Mouse (Mus musculus) cerebellum, postnatal 10 days (tissue): ENCODE results near the gene Clic4.
A peak's percentile ranks its signal among the peaks of the same experiment; 100 is the strongest.

Source experiments
- DNase-seq, 2 experiments: peaks; one replicate each; pipeline ENCODE4 v3.0.0; 2021; ENCODE audit warnings: mixed read lengths in 2 of 2

Clic4 gene

DNA sequence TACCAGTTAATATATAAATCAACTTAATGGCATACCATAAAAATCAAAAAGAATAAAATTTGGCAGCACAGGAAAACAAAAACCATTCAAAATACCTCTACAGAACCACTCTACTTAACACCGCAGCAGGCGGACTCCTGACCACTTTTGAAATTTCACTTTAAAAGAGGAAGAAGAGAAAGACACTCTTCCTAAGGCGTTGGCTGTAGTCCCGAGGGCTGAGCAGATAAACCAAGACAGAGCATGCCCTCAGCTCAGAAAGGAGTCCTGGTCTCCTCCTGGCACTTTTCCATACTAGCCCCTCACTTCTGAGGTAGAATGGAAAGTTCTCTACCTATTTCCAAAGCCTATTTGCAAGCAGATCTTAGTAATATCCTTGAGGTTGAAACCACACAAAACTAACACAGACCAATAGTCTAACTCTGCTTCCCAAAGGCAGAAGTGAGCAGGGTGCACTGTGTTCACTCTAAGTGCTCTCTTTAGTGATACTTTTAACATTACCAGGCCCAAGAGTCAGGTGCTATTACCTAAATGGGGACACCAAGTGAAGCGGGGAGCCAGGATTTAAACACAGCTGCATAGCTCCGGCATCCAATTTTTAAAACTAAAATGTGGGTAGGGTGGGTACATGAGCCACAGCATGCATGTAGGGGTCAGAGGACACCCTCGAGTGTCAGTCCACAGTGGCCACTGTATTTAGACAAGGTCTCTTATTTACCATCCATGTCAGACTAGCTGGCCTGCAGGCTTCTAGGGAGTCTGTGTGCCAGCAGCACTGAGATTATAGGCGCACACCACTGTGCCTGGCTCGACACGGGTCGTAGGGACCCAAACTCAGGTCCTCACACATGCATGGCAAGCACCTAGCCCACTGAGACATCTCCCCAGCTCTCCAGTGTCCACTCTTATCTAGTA is 15.8 kb downstream of the Clic4 start:
- DNase-seq, result no peak

- no peak for DNase-seq
Observed at GRCm38 (mm10) chr4:135254770-135255169, 17.8 kb downstream of the Clic4 start.

- DNase-seq, result no peak
Observed at GRCm38 (mm10) chr4:135254321-135254720, 18.3 kb downstream of the Clic4 start.

GRCm38 (mm10) chr4:135253239-135254039 is 19.2 kb downstream of the Clic4 start:
- DNase-seq, result no peak

DNA sequence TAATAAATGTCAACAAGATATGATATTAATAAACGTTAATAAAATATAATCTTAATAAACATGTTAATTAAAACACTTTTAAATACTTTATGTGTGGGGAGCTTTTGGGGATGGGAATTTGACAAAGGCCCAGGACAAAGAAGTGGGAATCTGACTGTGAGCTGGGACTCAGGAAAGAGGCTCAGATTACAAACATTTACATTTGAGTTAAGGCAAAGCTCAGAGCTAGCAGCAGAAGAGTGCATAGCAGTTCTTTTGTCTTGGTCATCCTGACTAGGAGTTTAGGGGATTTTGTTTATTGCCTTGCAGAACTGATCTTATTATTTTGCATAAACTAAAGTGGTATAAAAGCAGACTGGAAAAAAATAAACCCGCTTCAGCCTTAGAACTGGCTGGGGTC is 20.8 kb downstream of the Clic4 start:
- no peak for DNase-seq

DNA sequence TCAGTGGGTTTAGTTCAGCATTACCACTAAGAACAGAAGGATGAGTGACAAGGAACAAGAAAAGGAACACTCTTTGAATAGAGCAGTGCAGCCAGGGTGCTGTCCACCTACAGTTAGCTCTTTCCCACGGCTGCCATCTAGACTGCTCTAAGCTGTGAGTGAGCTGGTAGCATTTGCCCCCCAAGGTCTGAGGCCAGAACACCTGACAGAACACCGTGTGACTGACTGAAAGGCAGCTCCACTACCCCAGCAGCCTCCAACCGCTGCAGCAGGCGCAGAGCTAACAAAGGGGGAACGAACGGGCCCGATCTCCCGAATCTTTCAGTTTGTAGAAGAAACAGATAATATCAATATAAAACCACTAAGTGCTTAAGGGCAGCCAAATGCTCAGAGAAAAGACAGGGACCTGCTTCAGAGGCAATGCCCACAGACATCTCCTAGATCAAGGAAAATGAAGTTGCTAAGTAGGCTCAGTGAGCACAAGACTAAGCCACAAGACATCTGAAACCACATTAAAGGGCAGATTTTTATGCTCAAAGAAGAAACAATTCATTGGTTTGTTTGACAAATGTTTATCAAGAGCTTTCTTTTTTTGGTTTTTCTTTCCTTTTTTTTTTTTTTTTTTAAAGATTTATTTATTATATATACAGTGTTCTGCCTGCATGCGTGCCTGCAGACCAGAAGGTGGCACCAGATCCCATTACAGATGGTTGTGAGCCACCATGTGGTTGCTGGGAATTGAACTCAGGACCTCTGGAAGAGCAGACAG is 24.2 kb downstream of the Clic4 start:
- DNase-seq, result no peak

GRCm38 (mm10) chr4:135246866-135247756 is 25.5 kb downstream of the Clic4 start:
- no peak for DNase-seq

GRCm38 (mm10) chr4:135246444-135246843 is 26.2 kb downstream of the Clic4 start:
- DNase-seq, result no peak

- DNase-seq, result no peak
Observed at GRCm38 (mm10) chr4:135245841-135246240, 26.8 kb downstream of the Clic4 start.

DNA sequence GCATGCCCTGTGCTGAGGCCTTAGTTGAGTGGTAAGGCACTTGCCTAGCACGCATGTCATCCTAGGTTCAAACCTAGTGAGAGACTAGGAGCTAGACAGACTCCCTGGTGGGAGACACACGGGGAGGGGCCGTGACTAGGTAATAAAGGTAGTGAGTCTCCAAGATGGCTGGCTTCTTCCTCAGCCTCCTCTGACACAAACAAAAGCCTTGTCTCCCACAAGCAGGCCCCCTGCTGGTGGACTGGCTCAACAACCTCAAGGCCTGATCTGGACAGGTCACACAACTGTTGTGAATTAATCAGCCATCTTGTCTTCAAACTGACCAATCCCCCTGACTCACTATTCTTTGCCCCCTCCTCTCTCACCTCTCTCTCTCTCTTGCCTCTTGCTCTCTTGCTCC is 28.3 kb downstream of the Clic4 start:
- DNase-seq, result peak; percentile 43 to 49

GRCm38 (mm10) chr4:135242913-135243541 is 29.6 kb downstream of the Clic4 start:
- no peak for DNase-seq

- no peak for DNase-seq
Observed at GRCm38 (mm10) chr4:135242383-135242782, 30.2 kb downstream of the Clic4 start.

- DNase-seq, result no peak
Observed at GRCm38 (mm10) chr4:135241669-135242068, 30.9 kb downstream of the Clic4 start.

DNA sequence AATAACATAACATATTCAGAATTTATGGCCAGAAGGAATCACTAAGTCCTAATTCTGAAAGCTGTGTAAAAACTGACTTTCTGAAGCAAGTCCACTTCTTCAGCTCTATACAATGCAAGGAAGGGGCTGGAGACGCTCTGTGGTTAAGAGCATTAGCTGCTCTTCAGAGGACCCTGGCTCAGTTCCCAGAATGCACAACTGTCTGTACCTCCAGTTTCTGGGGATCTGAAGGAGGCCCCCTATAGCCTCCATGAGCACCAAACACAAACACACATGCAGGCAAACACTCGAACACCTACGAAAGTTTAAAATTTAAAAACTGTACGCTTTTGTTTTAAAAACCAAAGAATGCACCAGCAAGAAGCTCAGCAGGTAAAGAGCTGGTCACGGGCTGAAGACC is 31.5 kb downstream of the Clic4 start:
- peak; percentile 30 to 43 for DNase-seq

DNA sequence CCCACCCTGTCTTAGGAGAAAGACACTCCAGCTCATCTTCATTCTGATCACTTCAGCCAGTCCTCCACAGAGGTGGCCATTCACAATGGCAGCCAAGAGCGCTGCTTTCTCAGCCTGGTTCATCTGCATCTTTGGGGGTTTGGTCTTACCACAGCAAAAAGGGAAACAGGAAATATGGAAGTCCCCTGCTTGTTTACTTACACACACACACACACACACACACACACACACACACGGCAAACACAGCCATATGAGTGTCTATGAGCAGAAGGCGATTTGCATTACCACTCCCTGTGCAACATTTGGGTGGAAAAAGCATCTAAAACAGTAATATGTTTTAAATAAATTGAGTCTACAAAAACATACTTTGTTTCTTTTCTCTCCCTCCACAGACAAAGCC is 32.3 kb downstream of the Clic4 start:
- DNase-seq, result peak in 1 of 2 experiments; percentile 15

DNA sequence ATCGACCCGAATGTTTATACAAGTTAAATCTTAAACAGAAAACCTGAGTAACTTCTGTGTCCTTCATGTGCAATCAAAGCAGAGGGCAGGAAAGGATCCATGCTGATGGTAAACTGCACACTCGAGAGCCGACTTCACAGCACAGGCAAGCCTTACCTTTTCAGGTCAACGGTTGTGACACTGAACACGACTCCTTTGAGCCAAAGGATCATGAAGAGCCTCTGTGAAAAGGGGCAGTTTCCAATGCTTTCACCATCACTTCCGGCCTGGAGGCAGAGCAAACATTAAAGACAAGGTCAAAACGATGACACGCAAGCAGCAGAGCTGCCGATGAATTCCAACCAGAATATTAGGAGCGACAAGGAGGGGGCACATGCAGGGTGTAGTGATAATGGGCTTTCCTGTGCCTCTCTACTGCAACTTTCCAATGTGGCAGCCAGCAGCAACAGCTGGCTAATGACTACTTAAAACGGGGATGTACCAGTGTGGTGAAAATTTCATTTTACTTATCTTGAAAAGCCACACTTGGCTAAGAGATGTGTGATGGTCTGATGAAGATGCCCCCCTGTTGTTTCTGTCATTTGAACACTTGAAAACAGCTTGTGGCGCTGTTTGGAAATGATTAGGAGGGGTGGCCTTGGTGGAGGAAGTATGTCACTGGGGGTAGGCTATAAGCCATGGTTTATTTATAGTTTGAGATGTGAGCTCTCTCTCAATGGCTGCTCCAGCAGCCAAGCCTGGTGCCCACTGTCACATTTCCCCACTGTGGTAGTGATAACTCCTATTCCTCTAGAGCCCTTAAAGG is 33.7 kb downstream of the Clic4 start:
- DNase-seq, result no peak

DNA sequence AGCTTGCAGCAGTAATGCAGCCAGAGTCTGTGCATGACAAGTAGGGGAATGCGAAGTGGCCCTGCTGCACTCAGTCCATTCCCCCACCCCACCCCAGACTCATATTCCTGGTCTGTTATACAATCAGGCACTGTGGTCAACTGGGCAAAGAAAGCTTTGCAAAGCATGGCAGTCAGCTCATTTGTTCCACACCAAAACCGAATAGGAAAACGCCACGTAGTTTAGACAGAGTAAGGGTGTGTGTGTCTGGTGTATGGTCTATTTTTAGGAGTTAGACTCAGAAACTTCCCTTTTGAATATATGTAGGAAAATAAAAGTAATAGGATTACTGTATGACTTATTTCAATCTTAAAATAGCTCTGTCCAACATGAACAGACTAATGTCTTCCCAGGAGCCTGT is 36.0 kb downstream of the Clic4 start:
- no peak for DNase-seq

DNA sequence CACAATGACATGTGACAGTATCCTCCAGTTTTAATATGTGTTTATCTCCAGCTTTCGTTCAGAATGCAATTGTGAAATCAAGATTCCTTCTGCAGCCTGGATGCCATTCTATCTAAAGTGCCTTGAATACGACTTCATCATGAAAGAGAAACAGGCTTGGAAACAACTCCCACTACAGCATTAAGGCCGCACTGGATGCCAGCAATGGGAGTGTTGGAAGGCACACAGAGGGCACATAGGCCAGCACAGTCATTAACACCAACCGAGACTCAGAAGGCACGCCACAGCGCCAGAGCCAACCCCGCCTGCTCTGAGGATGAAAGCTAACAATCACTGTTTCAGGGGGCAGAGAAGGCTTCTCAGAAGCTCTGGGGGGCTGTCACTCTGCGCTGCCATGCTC is 37.1 kb downstream of the Clic4 start:
- DNase-seq, result peak in 1 of 2 experiments; percentile 12

DNA sequence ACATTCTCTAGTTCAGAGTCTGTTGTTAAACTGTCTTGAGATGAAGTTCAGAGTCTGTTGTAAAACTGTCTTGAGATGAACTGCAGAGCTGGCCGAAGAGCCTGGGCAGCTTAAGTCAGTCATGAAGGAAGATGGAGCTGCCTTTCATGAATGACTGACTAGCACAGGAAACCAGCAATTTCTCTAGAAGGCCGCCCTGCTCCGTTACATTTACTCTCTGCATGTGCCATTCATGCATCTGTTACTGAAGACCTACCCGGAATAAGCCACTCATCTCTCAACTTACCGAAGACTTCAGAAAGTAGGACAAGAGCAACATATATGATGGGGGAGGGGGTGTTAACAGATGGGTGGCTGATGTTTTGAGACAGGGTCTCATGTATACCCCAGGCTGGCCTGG is 40.1 kb downstream of the Clic4 start:
- DNase-seq, result no peak

DNA sequence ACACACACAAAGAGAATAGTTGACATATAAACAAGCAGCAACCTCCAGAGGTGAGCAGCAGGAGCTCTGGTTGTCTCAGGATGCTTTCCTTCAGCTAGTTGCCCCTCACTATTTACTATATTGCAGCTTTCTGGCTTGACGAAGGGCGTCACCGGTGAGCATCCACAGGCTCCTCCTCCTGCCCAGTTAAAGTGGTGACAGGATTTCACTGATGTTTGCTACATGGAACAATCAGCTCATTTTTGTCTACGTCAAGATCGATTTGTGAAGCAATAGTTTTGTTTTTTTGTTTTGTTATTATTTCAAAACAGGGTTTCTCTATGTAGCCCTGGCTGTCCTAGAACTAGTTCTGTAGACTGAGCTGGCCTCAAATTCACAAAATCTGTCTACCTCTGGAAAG is 41.1 kb downstream of the Clic4 start:
- DNase-seq, result no peak

GRCm38 (mm10) chr4:135231136-135231535 is 41.5 kb downstream of the Clic4 start:
- DNase-seq, result peak; percentile 55 to 58
